Mouse (Mus musculus) CD4-positive, CD25-positive, alpha-beta regulatory T cell, adult 2 months (primary cell): Measurements from ENCODE around the gene Ipo9.

ENCODE experiments used
- DNase-seq: peaks from one replicate; pipeline ENCODE4 v3.0.0-alpha.2; 2012; ENCODE audit warnings: low read depth, low spot score

Gene Ipo9

DNA sequence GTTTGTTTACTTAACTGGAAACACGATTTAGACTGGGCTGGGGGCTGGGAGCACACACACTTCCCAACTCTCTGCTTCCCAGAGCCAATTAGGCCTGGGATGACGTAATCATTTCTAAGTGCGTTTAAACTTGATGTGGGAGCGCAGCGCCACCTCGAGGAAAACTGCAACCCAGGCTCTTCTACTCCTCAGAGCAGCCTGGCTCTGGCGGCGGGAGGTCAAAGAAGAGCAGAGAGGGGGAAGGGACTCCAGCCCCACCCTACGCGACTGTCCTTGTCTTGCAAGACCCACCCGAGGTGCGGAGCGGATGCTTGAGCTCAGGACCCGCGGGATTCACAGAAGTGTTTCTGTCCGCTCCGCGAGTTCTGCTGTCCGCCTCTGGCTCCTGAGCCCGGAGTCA lies 62.1 kb downstream of the Ipo9 start:
- DNase-seq = peak; percentile 78

DNA sequence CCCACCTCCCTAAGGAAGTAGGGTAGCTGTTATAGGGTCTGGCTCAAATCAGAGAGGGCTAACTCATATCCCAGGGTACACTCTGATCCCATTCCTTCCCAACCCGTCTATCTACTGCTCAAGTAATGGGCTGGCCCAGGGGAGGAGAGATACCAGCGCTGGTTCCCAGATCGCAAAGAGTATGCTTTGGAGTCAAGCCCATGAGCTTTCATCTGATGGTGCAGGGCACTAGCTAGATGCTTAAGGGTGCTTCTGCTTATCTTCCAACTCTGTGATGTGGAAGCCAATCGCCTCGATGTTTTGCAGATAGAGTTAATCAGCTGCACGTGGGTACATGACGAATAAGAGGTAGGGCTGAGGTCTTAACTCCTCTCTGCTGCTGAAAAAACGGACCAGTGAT lies 62.7 kb downstream of the Ipo9 start:
- no peak for DNase-seq

DNA sequence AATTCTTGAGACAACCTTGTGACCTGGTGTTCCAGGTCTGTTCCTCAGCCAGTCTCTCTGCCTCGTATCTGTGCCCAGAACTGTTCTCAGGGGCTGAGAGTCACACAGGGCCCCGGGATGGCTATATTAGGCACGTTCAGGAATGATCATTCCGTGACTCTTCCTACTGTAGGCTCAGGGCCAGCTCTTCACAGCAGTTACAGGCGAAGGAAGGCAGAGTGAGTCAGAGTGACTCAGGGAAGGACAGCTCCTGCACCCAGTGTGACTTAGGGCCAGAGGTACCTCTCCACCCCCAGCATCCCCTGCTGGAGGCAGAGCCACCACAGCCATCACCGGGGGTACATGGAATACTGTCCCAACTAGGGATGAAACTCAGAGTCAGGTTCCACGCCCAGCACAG lies 63.3 kb downstream of the Ipo9 start:
- no peak for DNase-seq

DNA sequence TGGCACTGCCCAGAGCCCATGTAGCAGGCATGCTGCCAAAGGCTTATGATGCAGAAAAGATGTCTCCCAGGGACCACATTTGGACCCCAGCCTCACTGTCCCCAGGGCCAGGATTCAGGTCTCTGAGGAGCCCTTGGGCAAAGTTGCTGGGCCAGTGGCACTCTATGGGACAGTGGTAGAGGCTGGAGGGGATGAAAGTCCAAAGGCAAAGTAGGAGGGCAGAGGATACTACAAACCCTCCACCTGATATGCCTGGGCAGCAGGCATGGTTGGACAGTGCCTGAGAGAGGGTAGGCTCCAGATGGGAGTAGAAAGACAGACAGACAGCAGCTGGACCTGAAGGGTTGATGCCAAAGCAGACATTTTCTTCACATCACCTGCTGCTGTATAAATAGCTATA lies 63.9 kb downstream of the Ipo9 start:
- no peak for DNase-seq

DNA sequence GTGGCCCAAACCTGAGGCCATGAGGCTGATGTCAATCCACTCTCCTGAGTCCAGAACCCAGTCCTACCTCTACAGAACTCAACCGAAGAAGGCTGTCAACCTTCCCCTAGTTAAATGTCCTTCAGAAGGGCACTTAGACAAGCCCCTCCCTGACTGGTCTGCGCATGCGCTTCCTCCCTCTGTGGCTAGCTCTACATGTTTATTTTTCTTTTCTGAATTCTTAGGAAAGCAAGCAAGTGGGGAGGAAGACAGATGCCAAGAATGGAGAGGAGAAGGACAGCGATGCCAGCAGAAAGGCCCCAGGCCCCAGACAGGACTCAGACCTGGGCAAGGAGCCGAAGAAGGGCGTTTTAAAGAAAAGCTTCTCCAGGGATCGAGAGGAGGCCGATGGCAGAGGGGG lies 66.9 kb downstream of the Ipo9 start:
- DNase-seq = no peak

DNA sequence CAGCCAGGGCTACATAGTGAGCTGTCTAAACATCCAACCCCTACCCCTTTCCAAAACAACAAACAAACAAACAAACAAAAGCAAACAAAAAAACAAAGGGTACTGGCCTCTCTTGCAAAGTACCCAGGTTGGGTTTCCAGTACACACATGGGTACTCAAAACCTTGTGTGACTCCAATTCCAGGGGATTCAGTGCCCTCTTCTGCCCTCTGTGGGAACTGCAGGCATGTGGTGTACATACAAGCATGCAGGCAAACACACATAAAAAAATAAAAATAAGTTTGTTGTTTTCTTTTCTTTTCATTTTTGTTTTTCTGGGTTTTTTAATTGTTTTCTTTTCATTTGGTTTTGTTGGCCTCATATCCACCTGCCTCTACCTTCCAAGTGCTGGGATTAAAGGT lies 68.2 kb downstream of the Ipo9 start:
- DNase-seq = no peak

DNA sequence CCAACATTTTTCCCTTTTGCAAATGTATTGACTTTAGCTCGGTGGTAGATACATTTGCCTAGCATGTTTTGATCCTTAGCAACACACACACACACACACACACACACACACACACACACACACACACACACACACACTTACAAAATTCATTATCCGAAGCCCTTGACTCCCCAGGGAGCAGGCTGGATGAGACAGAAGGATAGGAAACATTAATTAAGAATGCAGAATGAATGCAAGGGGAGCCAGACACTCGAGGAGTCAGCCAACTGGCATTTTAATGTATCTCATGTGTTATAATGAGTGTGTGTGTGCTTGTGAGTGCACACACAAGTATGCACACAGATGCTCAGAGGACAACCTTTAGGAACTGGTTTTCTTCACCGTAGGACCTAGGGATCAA lies 68.8 kb downstream of the Ipo9 start:
- DNase-seq = no peak

DNA sequence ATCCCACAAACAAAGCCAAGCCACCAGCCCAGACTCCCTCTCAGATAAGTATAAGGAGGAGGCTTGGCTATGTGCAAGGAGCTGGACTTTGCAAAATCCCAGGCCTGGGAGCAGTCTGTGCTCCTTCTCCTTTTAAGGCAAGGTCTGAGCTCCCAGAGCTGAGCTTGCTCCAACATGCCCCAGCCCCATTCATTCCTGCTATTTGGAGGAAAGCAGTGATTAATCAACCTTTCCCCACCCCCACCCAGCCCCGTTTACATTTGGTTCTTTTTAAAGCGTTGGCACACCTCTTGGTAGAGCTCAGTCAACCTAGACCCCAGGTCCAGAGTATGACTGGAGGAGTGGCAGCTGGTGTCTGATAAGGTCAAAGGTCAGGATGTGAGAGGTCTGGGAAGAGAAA lies 71.2 kb downstream of the Ipo9 start:
- DNase-seq = no peak

DNA sequence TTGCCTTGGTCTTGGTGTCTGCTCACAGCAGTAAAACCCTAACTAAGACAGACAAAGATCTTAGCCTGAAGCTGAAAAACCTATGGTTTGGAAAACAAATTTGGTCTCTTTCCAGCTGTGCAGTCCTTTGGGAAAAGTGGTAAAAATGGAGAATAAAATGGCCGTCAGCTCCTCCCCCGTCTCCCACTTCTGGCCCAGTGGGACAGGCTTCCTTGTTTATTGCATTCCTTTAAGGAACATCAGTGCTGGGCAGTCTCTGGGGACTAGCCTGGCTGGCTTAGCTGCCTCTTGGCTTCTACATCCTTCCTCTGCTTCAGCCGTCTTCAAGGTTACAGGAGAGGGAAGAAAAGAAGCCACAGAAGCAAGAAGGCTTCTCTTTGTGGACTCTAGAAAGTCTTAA lies 78.3 kb downstream of the Ipo9 start:
- no peak for DNase-seq

DNA sequence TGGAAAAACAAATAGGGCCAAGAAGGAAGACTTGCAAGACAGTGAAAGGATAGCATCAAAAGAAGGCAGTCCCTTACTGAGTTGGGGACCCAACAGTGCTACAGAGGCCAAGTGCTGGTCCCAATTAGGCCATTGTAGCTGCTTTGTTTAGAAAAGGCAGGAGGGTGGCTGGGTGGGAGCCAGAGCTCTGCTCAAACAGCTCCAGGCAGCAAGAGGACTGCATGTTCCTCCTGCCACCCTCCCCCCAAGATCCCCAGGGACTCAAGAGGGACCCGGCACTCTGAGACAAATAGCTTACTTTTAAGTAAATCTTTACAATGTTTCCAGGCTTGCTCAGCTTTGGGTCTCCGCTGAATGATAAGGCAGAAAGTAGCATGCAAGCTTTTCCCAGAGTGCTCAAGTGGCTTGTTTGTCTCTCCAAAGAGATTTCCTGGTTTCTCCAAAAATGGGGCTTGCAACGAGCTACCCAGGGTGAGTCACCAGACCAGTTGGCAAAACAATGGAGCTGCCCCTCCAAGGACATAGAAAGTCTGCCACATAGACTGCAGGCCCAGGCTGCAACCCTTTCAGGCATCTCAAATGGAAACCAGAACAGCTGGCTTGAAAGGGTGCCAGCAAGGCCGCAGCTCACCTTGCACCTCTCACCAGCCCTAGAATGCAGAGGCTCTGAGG lies 82.7 kb downstream of the Ipo9 start:
- DNase-seq = no peak

DNA sequence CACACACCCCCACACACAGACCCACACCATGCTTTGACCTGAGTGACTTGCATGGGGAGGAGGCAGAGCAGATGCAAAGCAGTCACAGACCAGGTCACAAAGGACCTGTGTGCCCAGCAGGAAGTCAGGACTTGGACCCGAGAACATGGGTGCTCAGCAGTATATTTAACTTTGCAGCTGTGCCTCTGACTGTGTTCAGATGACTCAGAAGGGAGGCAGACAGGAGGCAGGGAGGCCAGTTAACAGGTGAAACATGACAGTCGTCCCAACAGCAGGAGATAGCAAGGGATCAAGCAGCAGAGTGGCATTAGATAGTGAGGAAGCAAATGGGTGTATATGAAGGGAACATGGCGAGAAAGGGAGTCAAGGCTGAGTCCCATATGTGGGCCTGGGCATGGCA lies 83.4 kb downstream of the Ipo9 start:
- DNase-seq = no peak

DNA sequence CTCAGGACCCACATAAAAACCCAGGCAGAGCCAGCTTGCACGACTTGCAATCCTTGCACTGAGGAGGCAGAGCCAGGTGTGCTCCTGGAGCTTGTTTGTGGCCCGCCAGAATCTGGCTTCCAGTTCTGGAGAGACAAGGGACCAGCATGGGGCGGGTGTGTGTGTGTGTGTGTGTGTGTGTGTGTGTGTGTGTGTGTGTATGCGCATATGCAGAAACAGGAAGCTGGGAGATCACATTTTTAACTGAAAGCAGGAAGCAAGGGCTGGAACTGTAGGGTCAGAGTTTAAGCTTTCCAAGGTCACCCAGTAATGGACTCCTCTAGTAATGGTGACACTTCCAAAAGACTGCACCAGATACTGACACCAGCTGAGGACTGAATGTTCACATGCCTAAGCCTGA lies 86.3 kb downstream of the Ipo9 start:
- no peak for DNase-seq

DNA sequence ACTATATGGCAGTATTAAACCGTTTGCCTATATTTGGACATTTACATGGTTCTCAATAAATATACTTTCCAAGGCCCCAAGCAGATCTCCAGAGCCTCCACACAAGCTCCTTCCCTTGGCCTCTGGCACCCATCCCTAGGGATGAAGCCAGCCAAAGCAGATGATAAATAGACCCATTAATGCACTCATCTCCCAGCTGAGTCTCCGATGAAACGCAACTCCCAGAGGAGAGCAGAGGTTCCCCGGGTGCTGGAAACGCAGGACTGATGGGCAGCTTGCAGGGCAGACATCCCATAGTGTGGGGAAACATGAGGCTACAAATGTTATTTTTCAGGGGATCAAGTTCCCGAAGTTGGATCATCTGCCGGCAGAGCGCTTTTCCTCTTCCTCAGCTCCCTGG lies 88.4 kb downstream of the Ipo9 start:
- no peak for DNase-seq
